Mouse (Mus musculus) erythroblast, embryonic 14.5 days (primary cell): Measurements from ENCODE around the gene Wdr38. TPM values are rescaled to one million over a fixed set of nuclear protein-coding genes. Genes with fewer than 3 reads are reported as not detected.

Experiments
- H3K27me3 ChIP-seq: 2 replicates; pipeline ENCODE4 v1.6.1; 2012; ENCODE audit warnings: inconsistent platforms; ENCODE audit not compliant: control insufficient read depth
- H3K36me3 ChIP-seq: 2 replicates; pipeline ENCODE4 v1.6.1; 2012; ENCODE audit warnings: mild to moderate bottlenecking, inconsistent platforms; ENCODE audit not compliant: control insufficient read depth
- H3K4me1 ChIP-seq: 2 replicates; pipeline ENCODE4 v1.6.1; 2012; ENCODE audit warnings: inconsistent platforms; ENCODE audit not compliant: control insufficient read depth
- H3K4me3 ChIP-seq: replicated peaks from 2 replicates; pipeline ENCODE3; 2012; ENCODE audit warnings: moderate library complexity, mild to moderate bottlenecking, inconsistent platforms
- H3K9me3 ChIP-seq: 2 replicates; pipeline ENCODE4 v1.6.1; 2012; ENCODE audit warnings: low read length, inconsistent platforms, mixed read lengths; ENCODE audit not compliant: control insufficient read depth
- GATA1 ChIP-seq: IDR thresholded peaks from 2 replicates; pipeline ENCODE4 v1.6.1; 2012; ENCODE audit warnings: low read length, inconsistent platforms, mixed read lengths
- TAL1 ChIP-seq: IDR thresholded peaks from 3 replicates; pipeline ENCODE4 v1.6.1; 2012; ENCODE audit warnings: low read length, inconsistent platforms, mixed read lengths
- polyA plus RNA-seq: library from polyadenylated mRNA; stranded (reverse); fragments of >175 nt; gene quantifications from 2 replicates; pipeline ENCODE4 v1.2.3, GENCODE M21; 2012

The Wdr38 gene
- polyA plus RNA-seq, 1 experiment: not detected

DNA sequence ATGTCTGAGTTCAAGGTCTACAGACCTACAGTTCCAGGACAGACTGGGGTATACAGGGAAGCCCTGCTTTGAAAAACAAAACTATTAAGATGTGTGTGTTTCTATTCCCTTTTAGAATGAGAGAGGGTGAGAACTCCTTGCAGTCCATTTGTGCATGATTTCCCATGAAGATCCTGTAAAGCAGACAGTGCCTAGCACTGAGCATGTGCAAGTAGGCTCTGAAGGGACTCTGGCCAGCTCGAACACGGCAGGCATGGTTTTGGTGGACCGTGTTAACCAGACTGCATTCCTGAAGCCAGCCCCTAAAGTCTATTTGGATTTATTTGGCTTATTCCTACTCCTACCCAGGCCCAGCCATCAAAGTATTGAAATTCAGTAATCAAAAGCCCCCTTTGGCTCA is 14.7 kb downstream of the Wdr38 start:
- peaks cover 47% of the 10 kb centered on the region for H3K4me1 ChIP-seq
- TF ChIP-seq TAL1 (no peak), GATA1 (no peak)
- no peaks in the 10 kb centered on the region for H3K27me3 ChIP-seq
- no peaks in the 10 kb centered on the region for H3K9me3 ChIP-seq
- H3K36me3 ChIP-seq: peaks cover 71% of the 10 kb centered on the region
- H3K4me3 ChIP-seq: no peak overlapping the region

DNA sequence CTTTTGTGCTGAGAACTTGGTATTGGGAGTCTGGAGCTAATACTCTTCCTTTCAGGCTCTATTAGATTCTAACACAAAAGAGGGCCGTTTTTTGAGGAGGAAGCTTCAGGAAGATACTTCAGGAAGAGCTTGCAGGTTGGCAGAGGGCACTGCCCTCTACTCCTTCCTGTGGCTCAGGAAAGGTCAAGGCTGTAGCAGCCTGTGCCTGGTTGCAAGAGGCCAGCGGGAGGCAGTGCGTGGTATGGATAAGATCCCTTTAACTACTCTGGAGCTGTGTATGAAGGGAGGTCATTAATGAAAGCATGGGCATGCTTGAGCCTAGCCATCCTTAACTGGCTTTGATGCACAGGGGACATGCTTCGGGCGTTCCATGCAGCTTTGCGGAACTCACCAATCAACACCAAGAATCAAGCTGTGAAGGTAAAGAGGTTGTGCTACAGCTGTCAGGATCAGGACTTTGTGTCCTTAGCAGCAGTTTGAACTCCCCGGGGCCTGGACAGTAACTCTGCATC is 15.5 kb downstream of the Wdr38 start:
- no peak for TF ChIP-seq TAL1
- no peak for TF ChIP-seq GATA1
- H3K9me3 ChIP-seq: no peaks in the 10 kb centered on the region
- peaks cover 80% of the 10 kb centered on the region for H3K36me3 ChIP-seq
- H3K4me1 ChIP-seq: peaks cover 40% of the 10 kb centered on the region
- no peaks in the 10 kb centered on the region for H3K27me3 ChIP-seq
- H3K4me3 ChIP-seq: no peak overlapping the region

- Histone ChIP-seq H3K27me3 (no peaks in the 10 kb centered on the region), H3K4me1 (peaks cover 12% of the 10 kb centered on the region), H3K36me3 (peaks cover 96% of the 10 kb centered on the region), H3K9me3 (no peaks in the 10 kb centered on the region), H3K4me3 (no peak overlapping the region)
- TF ChIP-seq TAL1 (no peak), GATA1 (no peak)
Measured at GRCm38 (mm10) chr2:39016581-39016980, 19.3 kb downstream of the Wdr38 start.

- Histone ChIP-seq H3K27me3 (no peaks in the 10 kb centered on the region), H3K9me3 (no peaks in the 10 kb centered on the region), H3K4me1 (no peaks in the 10 kb centered on the region), H3K36me3 (peaks cover 92% of the 10 kb centered on the region), H3K4me3 (no peak overlapping the region)
- TF ChIP-seq GATA1: no peak
- TF ChIP-seq TAL1: no peak
Measured at GRCm38 (mm10) chr2:39020004-39020403, 22.7 kb downstream of the Wdr38 start.

DNA sequence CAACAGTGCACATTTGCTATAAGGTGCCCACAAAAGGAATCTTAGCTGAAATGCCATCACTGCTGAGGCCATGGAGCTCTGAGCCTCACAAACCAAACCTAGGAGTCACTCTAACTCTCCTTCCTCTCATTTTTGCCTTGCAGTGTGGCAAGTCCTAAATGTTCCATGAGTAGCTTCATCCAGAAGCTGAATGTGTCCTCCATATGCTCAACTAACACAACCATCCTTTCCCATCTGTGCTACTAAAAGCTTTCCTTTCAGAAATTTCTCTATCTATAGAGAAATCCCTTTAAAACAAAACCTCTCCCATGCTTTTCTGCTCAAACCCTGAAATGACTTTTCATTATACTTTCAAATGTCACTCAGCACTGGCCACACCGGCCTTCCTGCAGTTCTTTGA is 34.3 kb downstream of the Wdr38 start:
- peaks cover 82% of the 10 kb centered on the region for H3K36me3 ChIP-seq

GRCm38 (mm10) chr2:39040215-39040614 is 42.9 kb downstream of the Wdr38 start:
- Histone ChIP-seq H3K4me3 (no peak overlapping the region), H3K4me1 (no peaks in the 10 kb centered on the region), H3K27me3 (no peaks in the 10 kb centered on the region), H3K9me3 (no peaks in the 10 kb centered on the region), H3K36me3 (peaks cover 87% of the 10 kb centered on the region)
- TF ChIP-seq TAL1 (no peak), GATA1 (no peak)

More for the DNA sequence above, 34.3 kb downstream of the Wdr38 start:
- H3K4me1 ChIP-seq: peaks cover 5% of the 10 kb centered on the region
- H3K4me3 ChIP-seq: no peak overlapping the region
- no peaks in the 10 kb centered on the region for H3K27me3 ChIP-seq
- TF ChIP-seq TAL1: no peak
- no peaks in the 10 kb centered on the region for H3K9me3 ChIP-seq

DNA sequence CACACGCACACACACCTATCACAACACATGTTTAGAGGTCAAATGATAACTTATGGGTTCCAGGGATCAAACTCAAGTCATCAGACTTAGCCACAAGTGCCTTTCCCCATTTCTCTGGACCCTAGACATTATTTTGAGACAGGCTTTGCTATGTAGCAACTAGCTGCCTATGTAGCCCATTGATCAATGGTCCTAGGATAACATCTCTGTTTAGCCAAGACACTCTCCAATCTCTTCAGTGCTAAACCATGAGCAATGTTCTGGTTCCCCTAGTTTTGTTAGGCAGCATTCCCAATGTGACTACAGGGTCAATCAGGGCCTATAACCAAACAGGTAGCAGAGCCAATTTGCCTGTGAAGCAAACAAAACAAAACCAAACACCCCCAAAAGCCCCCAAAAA is 51.2 kb downstream of the Wdr38 start:
- Histone ChIP-seq H3K4me3 (no peak overlapping the region), H3K27me3 (no peaks in the 10 kb centered on the region), H3K4me1 (no peaks in the 10 kb centered on the region), H3K9me3 (no peaks in the 10 kb centered on the region), H3K36me3 (peaks cover 93% of the 10 kb centered on the region)
- no peak for TF ChIP-seq TAL1
- TF ChIP-seq GATA1: no peak

Other genes starting within 250 kb of the Wdr38 start
- not detected in 2 replicates for gene Nr6a1, start 69.8 kb upstream of the Wdr38 start, polyA plus RNA-seq
- 0.01 TPM in 2 replicates for gene Olfml2a, start 65.5 kb upstream of the Wdr38 start, polyA plus RNA-seq
- gene Arpc5l, start 7.9 kb downstream of the Wdr38 start, polyA plus RNA-seq: 8.1 and 8.6 TPM in 2 replicates
- gene Rpl35, start 8.1 kb downstream of the Wdr38 start, polyA plus RNA-seq: 34.7 TPM in 2 replicates
- 0.09 and 0.15 TPM in 2 replicates for gene Golga1, start 68.1 kb downstream of the Wdr38 start, polyA plus RNA-seq
- 0.30 and 1.1 TPM in 2 replicates for gene Scai, start 193.3 kb downstream of the Wdr38 start, polyA plus RNA-seq
- gene Ppp6c, start 229.0 kb downstream of the Wdr38 start, polyA plus RNA-seq: 0.44 and 0.60 TPM in 2 replicates